Comparison of ENCODE assay signal across 8 mouse cellular contexts in genomic region chr2:26140292-26140819, GRCm38 (mm10). TPM values are rescaled to one million over a fixed set of nuclear protein-coding genes. Genes with fewer than 3 reads are reported as not detected.
DNase-seq lines count a peak whose midpoint lies in the region; ATAC-seq lines count a peak whose summit lies in the region.

No protein-coding gene starts in this region.

- H3K4me3 ChIP-seq in hindbrain, embryonic 12.5 days: peak overlapping the region; percentile 85

- peaks cover 27% of the 10 kb centered on the region for H3K4me1 ChIP-seq in hindbrain, embryonic 12.5 days

- peak; percentile 100 for DNase-seq in NIH3T3 (ENCODE audit: low read depth)
- DNase-seq in cerebellum, postnatal 10 days: peak; percentile 100
- peak; percentile 98 to 100 for DNase-seq in frontal cortex, postnatal 10 days (ENCODE audit: low spot score in 2 of 2)
- peak; percentile 100 for DNase-seq in layer of hippocampus, postnatal 14 days (ENCODE audit: low spot score in 2 of 2)
- peak; percentile 100 for DNase-seq in lung, postnatal 14 days
- peak; percentile 99 for DNase-seq in retina, adult 2 months (ENCODE audit: low read depth, low spot score)
- DNase-seq in thymus, postnatal 36 days: peak; percentile 100

- no peaks in the 10 kb centered on the region for H3K9me3 ChIP-seq in hindbrain, embryonic 12.5 days (replicated peaks)

- H3K27me3 ChIP-seq in hindbrain, embryonic 12.5 days: no peaks in the 10 kb centered on the region

- peak overlapping the region; percentile 81 for H3K4me2 ChIP-seq in hindbrain, embryonic 12.5 days (replicated peaks)

- ATAC-seq in hindbrain, embryonic 12.5 days (ENCODE audit: low FRiP score): peak; percentile 84

- under 1% methylated on average over 59 of the region's 60 CpGs for WGBS in hindbrain, embryonic 12.5 days

- H3K9ac ChIP-seq in hindbrain, embryonic 12.5 days: peak overlapping the region; percentile 93

- peak overlapping the region; percentile 99 for H3K27ac ChIP-seq in hindbrain, embryonic 12.5 days

- peaks cover 18% of the 10 kb centered on the region for H3K36me3 ChIP-seq in hindbrain, embryonic 12.5 days

RNA-seq across cellular contexts. Expression of gene Nacc2, which starts 17.3 kb away (rescaled TPM):
- 12.6 and 15.0 TPM in 2 replicates for polyA plus RNA-seq in hindbrain, embryonic 12.5 days (2016; fragmentation: Nextera tagmentation; extraction: Ambion mirVana)
- 10 to 100 TPM; 58.1 to 58.9 TPM for total RNA-seq in layer of hippocampus, postnatal 14 days (2021)

Comparison
In these comparisons a context has a peak if more than half of its experiments do, and no peak if none do; other contexts are left out.
1. Peak in every context shown above with its lines: DNase-seq, ATAC-seq, H3K4me3 ChIP-seq and H3K27ac ChIP-seq.